Mouse (Mus musculus) urinary bladder, adult 18-20 months (tissue): Measurements from ENCODE around the gene Fcrla.

Source experiments
- DNase-seq, 2 experiments: peaks; one replicate each; pipeline ENCODE4 v3.0.0; 2022; ENCODE audit warnings: low spot score in 2 of 2, mixed read lengths in 2 of 2

Fcrla gene

GRCm38 (mm10) chr1:170929245-170929644 lies 1.9 kb upstream of the Fcrla start:
- DNase-seq = no peak

- DNase-seq = no peak
Measured at GRCm38 (mm10) chr1:170928467-170928866, 1.1 kb upstream of the Fcrla start.

DNA sequence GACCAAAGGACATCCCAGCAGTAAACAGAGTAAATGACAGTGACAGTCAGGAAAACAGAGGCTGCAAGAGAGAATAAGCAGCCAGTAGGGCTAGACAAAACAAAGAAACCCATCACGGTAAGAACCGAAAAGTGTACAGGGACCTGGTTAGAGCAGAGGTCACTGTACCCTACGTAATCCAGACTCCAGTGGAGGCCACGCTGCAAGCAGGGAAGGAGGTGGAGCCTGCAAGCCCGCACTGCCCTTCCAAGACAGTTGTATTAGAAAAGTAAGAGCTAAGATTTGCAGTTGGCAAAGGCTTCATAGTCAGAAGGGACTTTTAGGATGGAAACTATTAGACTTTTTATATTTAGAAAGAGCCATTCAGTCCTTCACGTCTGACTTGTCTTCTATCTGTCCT lies 442 bp downstream of the Fcrla start:
- DNase-seq = no peak

GRCm38 (mm10) chr1:170924485-170924884 lies 2.9 kb downstream of the Fcrla start:
- DNase-seq = no peak

GRCm38 (mm10) chr1:170919308-170919707 lies 8.1 kb downstream of the Fcrla start:
- no peak for DNase-seq

- no peak for DNase-seq
Measured at GRCm38 (mm10) chr1:170915657-170916056, 11.7 kb downstream of the Fcrla start.

GRCm38 (mm10) chr1:170912891-170913615 lies 14.3 kb downstream of the Fcrla start, which contains the start of gene Fcrlb:
TSS of gene Fcrlb (minus strand) at chr1:170912941.
- no peak for DNase-seq

GRCm38 (mm10) chr1:170911907-170912660 lies 15.3 kb downstream of the Fcrla start:
- no peak for DNase-seq

- no peak for DNase-seq
Measured at GRCm38 (mm10) chr1:170908341-170908740, 19.0 kb downstream of the Fcrla start.

- DNase-seq = no peak
Measured at GRCm38 (mm10) chr1:170907456-170908191, 19.8 kb downstream of the Fcrla start.

- DNase-seq = no peak
Measured at GRCm38 (mm10) chr1:170907111-170907455, 20.3 kb downstream of the Fcrla start.

DNA sequence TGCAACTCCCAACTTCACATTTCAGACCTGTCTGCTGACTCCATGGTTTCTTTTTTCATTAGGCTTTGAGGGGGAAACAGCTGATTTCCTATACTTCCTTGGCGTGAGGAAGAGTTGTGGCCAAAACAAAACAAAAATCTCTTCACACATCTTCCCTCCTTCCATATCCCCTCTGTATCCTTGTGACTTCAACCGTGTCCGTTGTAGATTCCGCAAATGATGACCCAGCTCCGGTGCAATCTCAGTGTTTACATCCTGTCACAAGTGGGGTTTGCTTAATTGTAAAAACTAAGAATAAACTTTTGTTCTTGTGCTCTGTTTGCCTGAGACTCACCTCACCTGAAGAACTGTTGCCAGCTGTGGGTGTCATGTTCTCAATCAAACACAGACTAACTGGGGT lies 23.9 kb downstream of the Fcrla start:
- no peak for DNase-seq

DNA sequence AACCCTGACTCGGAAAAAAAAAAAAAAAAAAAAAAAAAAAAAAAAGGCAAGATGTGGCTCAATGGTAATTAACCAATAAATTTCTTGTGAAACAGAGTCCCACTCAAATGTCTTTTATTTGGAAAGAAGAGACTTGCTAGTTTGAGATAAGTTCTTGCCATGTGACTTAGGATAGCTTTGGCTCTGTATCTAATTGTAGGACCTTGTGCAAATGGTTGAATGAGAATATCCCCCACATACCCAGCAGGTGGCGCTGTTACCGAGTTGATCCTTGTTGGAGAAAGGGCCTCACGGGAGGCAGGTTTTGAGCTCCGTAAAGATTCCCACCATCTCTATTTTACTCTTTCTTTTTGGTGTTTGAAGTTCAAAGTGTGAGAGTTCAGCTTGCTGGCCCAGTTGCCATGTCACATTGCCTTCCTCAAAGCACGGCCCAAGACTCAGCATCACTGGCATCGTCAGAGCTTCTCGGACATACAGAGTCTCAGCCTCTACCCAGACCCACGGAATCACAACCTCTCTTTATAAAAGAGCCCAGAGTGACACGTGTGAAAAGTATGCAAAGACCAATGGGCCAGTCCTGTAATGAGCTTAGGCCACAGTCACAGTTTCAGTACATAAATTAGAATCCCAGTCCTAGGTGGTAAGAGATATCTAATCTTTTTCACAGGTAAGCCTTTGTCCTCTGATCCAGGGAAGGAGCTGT lies 25.7 kb downstream of the Fcrla start:
- peak; percentile 60 to 68 for DNase-seq

DNA sequence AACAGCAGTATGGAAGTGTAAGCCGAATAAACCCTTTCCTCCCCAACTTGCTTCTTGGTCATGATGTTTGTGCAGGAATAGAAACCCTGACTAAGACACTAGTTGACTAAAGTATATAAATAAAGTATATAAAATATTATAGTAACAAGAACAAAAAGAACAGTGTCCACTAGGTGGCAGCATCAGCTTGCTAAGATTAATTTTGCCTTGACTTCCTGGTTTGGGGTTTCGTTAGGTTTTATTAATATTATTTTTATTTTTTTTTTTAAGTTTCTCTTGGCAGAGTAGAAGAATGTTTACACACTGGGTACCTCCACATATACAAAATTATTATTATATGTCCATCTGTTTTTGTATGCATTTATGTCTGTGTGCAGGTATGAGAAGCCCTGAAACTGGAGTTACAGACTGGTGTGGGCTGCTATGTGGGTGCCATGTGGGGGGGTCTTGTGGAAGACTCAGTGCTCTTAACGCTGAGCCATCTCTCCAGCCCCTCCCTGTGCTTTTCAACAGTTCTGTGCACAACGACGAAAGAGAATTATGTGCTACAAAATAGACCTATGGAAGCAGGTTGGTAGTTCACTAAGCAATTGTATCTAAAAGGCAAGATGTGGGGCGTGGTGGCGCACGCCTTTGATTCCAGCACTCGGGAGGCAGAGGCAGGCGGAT lies 26.4 kb downstream of the Fcrla start:
- peak in 1 of 2 experiments; percentile 19 for DNase-seq

GRCm38 (mm10) chr1:170898413-170899075 lies 28.8 kb downstream of the Fcrla start:
- DNase-seq = no peak

DNA sequence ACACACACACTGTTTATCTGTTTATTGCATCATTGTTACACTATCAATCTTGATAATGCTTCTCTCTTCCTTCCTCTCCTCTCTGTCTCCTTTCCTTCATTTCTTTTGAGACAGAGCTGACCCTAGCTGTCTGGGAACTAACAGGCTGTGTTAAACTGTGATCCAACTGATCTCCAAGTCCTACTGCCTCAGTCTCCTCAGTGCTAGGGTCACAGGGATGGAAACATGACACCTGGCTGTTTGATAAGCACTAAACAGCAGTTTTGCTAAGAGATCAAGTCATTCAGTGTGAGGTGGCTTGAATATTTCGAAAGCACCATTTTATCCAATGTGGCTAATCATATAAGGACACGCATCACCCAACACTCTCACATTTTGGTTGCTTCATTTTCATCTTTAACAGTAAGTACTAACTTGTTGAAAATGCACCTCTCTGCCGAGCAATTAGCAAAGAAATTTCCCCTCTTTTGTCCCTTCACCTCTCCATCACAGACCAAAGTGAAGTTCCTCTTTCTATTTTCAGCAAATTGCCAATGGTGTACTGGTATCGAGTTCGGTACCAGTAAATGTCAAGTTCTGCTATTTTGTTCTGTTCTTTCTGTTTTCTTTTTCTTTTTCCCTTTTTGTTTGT lies 30.6 kb downstream of the Fcrla start:
- DNase-seq = no peak

DNA sequence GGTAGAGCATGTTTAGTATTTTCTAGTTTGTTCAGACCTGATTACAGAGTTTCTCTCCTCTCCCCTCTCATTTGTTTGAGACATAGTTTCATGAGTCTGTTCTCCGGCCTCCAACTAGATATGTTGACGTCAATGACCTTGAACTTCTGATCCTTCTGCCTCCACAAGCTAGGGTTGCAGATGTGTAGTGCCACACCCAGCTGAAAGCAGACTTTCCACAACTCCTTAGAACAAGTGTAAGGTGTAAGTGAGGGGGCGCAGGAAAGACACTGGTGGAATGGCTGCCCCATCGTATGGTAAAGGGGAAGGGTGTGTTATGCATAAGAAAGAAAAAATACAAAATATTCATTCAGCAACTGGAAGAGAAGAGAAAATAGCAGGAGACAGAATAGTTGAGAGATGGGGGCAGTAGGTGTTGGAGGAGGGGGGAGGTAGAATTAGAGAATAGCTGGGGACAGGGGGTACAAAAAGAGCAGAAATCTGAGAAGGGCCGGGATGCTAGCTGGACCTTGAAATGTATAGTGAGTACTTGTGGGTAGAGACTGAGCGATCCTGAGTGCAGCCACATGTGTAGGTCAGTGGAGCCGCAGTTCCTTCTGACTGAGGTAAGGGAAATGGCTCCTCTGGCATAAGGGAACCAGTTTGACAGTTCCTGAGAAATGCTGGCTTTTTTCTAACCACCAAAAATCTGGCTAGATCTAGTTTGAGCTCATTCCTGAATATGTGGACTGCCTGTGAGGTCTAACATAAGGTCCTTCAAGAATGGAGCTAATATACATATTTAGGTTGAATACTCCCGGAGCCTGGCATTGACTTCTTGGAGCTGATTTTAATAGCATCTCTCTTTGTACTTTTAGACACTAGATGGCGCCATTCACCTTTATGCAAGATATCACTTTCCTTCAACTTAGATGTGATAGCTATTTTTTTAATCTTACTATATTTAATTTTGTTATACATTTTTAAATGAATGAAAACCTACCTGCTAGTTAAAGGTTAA lies 32.5 kb downstream of the Fcrla start:
- DNase-seq = no peak

GRCm38 (mm10) chr1:170892279-170892678 lies 35.1 kb downstream of the Fcrla start:
- DNase-seq = no peak

GRCm38 (mm10) chr1:170891646-170892045 lies 35.7 kb downstream of the Fcrla start:
- no peak for DNase-seq
